Mouse (Mus musculus) cerebellum, adult 9-11 months (tissue): ENCODE measurements around the gene Mrpl36.

Source experiments
- DNase-seq: peaks from one replicate; pipeline ENCODE4 v3.0.0; 2022

Mrpl36 gene

DNA sequence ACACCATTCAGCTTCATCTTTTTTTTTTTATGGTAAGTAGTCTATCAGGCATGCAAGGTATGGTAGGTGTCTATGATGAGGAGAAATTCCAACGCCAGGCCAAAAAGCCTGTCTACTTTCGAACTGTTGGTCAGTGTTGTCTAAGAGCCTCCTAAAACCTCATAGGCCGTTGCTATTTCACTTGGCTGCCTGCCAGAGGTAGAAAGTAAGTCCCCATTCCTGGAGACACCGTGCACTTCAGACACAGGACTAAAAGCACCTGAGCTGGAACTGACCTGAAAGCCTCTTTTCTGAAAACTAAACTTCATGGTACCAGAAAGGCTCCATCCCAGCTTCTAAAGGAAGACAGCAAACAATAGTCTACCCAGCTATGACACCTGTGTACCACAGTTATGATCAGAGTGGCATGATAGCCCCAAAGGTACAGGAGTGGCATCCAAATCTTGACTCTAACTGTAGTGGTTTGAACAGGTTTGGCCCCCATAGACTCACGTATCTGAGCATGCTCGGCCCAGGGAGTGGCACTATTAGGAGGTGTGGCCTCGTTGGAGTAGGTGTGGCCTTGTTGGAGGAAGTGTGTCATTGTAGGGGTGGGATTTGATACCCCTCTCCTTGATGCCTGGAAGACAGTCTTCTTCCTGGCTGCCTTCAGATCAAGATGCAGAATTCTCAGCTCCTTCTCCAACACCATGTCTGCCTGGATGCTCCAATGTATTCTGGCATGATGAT lies 19.8 kb downstream of the Mrpl36 start:
- DNase-seq = no peak

DNA sequence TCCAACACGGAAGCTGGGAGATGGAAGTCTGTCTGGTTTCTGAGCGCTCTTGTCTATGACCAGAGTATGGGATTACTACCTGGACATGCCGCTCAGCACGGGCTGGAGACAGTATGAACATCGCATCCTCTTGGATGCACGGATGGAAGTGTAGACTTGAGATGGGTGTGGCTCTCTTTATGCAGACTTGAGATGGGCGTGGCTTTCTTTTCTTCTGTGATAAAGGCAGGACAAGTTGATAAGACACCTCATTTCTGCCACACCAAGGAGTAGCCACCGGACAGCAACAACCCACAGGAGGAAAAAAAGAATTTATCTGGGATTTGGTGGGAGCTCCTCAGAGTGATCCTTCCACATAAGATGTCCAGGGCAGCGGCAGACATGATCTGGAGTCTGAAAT lies 22.4 kb downstream of the Mrpl36 start:
- no peak for DNase-seq

DNA sequence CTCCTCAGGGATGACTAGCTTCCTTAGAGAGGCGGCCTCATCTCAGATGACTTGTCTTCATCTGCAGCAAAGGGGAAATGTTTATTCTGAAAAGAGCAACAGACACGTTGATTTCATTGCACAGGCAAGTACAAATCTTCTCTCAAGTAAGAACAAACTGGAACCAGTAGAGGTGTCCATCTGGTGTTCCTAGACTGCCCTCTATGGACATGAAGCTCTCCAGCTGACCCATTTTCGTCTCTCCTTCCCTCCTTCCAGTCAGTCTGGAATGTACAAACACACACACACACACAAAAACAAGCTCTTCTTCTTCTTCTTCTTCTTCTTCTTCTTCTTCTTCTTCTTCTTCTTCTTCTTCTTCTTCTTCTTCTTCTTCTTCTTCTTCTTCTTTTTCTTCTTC lies 23.6 kb downstream of the Mrpl36 start:
- no peak for DNase-seq

DNA sequence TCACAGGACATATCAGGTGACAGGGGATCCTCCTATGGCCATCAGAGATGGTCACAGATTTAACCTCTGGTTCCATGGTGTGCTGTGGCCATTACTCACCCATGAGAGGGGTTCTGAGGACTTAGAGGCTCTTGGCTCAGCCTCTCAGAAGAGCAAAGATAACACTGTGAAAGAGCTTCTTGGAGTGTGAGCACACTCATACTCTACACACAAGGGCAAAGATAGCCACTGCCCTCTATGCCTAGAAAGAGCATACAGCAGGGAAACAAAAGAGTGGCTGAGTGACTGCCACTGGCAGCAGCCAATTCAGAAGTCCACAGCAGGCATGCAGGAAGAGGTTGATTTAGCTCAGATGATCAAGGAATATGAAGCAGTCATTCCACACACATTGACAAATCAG lies 24.2 kb downstream of the Mrpl36 start:
- DNase-seq = no peak

DNA sequence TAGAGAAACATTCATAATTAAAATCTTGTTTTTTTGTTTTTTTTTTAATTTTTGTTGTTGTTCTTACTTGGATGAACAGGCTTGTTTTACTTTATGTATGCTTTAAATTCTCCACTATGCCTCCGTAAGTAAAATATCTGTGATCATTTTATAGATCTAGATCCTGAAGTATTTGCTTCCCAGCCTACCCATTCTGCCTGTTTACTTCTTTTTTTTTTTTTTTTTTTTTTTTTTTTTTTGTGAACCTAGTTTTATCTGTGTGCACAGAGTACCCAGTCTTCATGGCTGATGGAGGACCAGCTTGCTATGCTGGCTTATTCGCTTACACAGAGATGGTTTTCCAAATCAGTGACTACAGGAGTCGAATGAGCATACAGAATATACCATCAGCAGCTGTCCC lies 28.8 kb downstream of the Mrpl36 start:
- DNase-seq = no peak

DNA sequence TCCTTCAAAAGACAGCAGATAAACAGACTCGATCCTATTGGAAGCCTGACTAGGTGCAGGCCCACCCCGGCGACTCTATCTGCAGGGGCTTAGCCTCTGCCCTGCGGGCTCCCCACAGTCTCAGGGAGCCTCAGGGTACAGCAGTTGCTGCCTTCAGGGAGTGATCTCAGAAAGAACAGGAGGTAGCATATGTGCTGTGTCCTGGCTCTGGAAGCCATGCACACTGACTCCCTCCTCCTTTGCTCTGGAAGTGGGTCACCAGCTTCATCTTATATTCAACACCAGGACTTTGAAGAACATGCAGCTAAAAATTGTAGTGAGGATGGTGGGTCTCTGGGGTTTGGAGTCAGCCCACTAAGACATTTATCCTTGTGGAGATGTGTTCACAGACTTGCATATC lies 45.1 kb downstream of the Mrpl36 start:
- DNase-seq = no peak

DNA sequence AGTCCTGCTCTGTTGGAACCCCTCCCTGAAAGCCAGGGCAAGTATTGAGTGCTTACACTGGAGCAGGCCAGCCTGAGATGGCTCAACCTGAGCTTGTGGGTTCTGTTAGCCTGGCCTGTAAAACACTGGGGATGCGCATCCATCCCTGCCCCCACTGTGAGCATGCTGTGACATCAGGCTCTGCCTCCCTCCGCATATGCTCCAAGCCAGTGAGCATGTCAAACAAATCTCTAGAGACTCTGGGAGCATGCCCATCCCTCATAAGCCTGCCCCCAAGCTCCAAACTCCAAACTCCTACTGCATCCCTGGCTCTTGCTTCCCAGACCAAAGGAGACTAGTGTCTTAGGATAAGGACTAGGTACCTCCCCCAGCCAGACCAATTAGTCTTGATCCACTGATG lies 46.3 kb downstream of the Mrpl36 start:
- no peak for DNase-seq

DNA sequence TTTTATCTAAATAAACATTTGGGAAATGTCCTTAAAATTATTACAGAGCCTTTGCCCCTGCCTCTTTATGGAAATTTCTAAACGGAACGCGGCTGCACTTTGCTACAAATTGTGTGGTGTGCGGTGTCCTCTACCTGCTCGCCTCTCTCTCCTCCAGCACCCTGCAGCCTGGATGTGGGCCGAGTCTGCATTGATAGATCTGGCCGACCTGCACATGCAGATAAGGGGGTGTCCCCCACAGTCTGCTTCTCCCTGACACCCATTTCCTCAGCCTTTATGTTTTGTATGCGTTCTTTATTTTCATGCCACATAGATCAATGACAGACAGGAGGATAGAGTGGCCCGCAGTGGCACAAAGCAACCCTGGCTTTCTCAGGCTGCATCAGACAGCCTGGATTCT lies 49.3 kb downstream of the Mrpl36 start:
- DNase-seq = no peak
